Mouse (Mus musculus): Measurements from ENCODE around the gene Acot10. TPM values are rescaled to one million over a fixed set of nuclear protein-coding genes. Genes with fewer than 3 reads are reported as not detected.

The Acot10 gene
- polyA plus RNA-seq, 1 experiment from 2014 or later, result not detected

- WGBS (ENCODE audit: insufficient replicate concordance), result 67% methylated on average over 3 of the region's 3 CpGs
- H3K4me1 ChIP-seq (ENCODE audit: control insufficient read depth, low read depth, low read length), result no peaks in the 10 kb centered on the region
- no peaks in the 10 kb centered on the region for H3K27me3 ChIP-seq (ENCODE audit: control insufficient read depth, insufficient read depth, low read depth, low read length)
- no peak for ATAC-seq (ENCODE audit: low read depth)
- H3K9me3 ChIP-seq (replicated peaks; ENCODE audit: control insufficient read depth, low read length), result no peaks in the 10 kb centered on the region
- no peak overlapping the region for H3K4me2 ChIP-seq (ENCODE audit: low read depth, low read length)
- no peak overlapping the region for H3K4me3 ChIP-seq (ENCODE audit: low read depth, low read length)
- H3K36me3 ChIP-seq (ENCODE audit: control insufficient read depth, insufficient read depth), result no peaks in the 10 kb centered on the region
- no peak overlapping the region for H3K27ac ChIP-seq (ENCODE audit: low read length)
- no peak overlapping the region for H3K9ac ChIP-seq (ENCODE audit: low read depth, low read length)
Observed at GRCm38 (mm10) chr15:20642905-20643414, 23.6 kb downstream of the Acot10 start.

GRCm38 (mm10) chr15:20639155-20639554 is 27.4 kb downstream of the Acot10 start:
- Histone ChIP-seq H3K4me3 (ENCODE audit: low read depth, low read length) (no peak overlapping the region), H3K36me3 (ENCODE audit: control insufficient read depth, insufficient read depth) (no peaks in the 10 kb centered on the region), H3K27me3 (ENCODE audit: control insufficient read depth, insufficient read depth, low read depth, low read length) (no peaks in the 10 kb centered on the region), H3K4me1 (ENCODE audit: control insufficient read depth, low read depth, low read length) (no peaks in the 10 kb centered on the region), H3K27ac (ENCODE audit: low read length) (no peak overlapping the region), H3K9ac (ENCODE audit: low read depth, low read length) (no peak overlapping the region), H3K9me3 (replicated peaks; ENCODE audit: control insufficient read depth, low read length) (no peaks in the 10 kb centered on the region), H3K4me2 (ENCODE audit: low read depth, low read length) (no peak overlapping the region)
- no peak for ATAC-seq (ENCODE audit: low read depth)
- WGBS (ENCODE audit: insufficient replicate concordance), result 68% methylated on average over 2 of the region's 2 CpGs

GRCm38 (mm10) chr15:20634593-20634992 is 32.0 kb downstream of the Acot10 start:
- Histone ChIP-seq H3K4me3 (ENCODE audit: low read depth, low read length) (no peak overlapping the region), H3K27ac (ENCODE audit: low read length) (no peak overlapping the region), H3K9ac (ENCODE audit: low read depth, low read length) (no peak overlapping the region), H3K27me3 (ENCODE audit: control insufficient read depth, insufficient read depth, low read depth, low read length) (no peaks in the 10 kb centered on the region), H3K4me1 (ENCODE audit: control insufficient read depth, low read depth, low read length) (no peaks in the 10 kb centered on the region), H3K36me3 (ENCODE audit: control insufficient read depth, insufficient read depth) (no peaks in the 10 kb centered on the region), H3K4me2 (ENCODE audit: low read depth, low read length) (no peak overlapping the region), H3K9me3 (replicated peaks; ENCODE audit: control insufficient read depth, low read length) (no peaks in the 10 kb centered on the region)
- ATAC-seq (ENCODE audit: low read depth), result no peak
- whole genome bisulfite sequencing (ENCODE audit: insufficient replicate concordance), result 62% methylated on average over 2 of the region's 2 CpGs

Other genes with a start within 250 kb of the Acot10 start
- not detected in 2 replicates for gene Cdh12, start 217.5 kb downstream of the Acot10 start, polyA plus RNA-seq (2015; fragmentation: Nextera tagmentation; extraction: Ambion mirVana)

All from liver, embryonic 16.5 days (tissue).